Mouse (Mus musculus) liver, embryonic 13.5 days (tissue): ENCODE results near the gene Slc39a3. TPM values are rescaled to one million over a fixed set of nuclear protein-coding genes. Genes with fewer than 3 reads are reported as not detected.

Source experiments
- ATAC-seq: fragments of 200-750 bp; cut with Nextera tagmentation; 2 replicates; pipeline ENCODE4 v1.8.0; 2017; ENCODE audit warnings: low read depth, mild to moderate bottlenecking, moderate number of reproducible peaks, moderate library complexity
- DNase-seq: peaks from one replicate; pipeline ENCODE4 v3.0.0; 2022
- H3K27ac ChIP-seq: fragments of 300-500 bp; sonication (generic); 2 replicates; pipeline ENCODE4 v1.5.1; 2015; ENCODE audit warnings: moderate library complexity, mild to moderate bottlenecking, inconsistent platforms
- H3K27me3 ChIP-seq: fragments of 300-500 bp; sonication (generic); 2 replicates; pipeline ENCODE4 v1.6.1; 2015; ENCODE audit warnings: mild to moderate bottlenecking, inconsistent platforms
- H3K36me3 ChIP-seq: fragments of 300-500 bp; sonication (generic); 2 replicates; pipeline ENCODE4 v1.6.1; 2015; ENCODE audit warnings: mild to moderate bottlenecking, inconsistent platforms
- H3K4me1 ChIP-seq: fragments of 300-500 bp; sonication (generic); replicated peaks from 2 replicates; pipeline ENCODE4 v1.6.1; 2015; ENCODE audit warnings: inconsistent platforms
- H3K4me2 ChIP-seq: fragments of 300-500 bp; sonication (generic); 2 replicates; pipeline ENCODE4 v1.6.1; 2015; ENCODE audit warnings: inconsistent platforms, mild to moderate bottlenecking, moderate library complexity
- H3K4me3 ChIP-seq: fragments of 300-500 bp; sonication (generic); replicated peaks from 2 replicates; pipeline ENCODE4 v1.5.1; 2015; ENCODE audit warnings: mild to moderate bottlenecking, inconsistent platforms
- H3K9ac ChIP-seq: fragments of 300-500 bp; sonication (generic); 2 replicates; pipeline ENCODE4 v1.6.1; 2015; ENCODE audit warnings: mild to moderate bottlenecking, inconsistent platforms
- H3K9me3 ChIP-seq: fragments of 300-500 bp; sonication (generic); replicated peaks from 2 replicates; pipeline ENCODE4 v1.6.1; 2016; ENCODE audit warnings: inconsistent platforms
- WGBS: fragments of 180-500 bp; shearing (Covaris S2); methylation state at CpG from one replicate; pipeline ENCODE4 v1.1.7; 2015; ENCODE audit not compliant: insufficient replicate concordance; 5-methylcytosine and 5-hydroxymethylcytosine counted together
- polyA plus RNA-seq: library from polyadenylated mRNA; unstranded; fragments of >200 nt; fragmentation: Nextera tagmentation; extraction: Ambion mirVana; gene quantifications from 2 replicates; pipeline ENCODE4 v1.2.1, GENCODE M21; 2015

Gene Slc39a3
- polyA plus RNA-seq, 1 experiment from 2014 or later: 5.7 TPM

GRCm38 (mm10) chr10:81021547-81022110 lies 15.6 kb downstream of the Slc39a3 start:
- WGBS: 10% methylated on average over 26 of the region's 26 CpGs
- H3K27me3 ChIP-seq: peaks cover 64% of the 10 kb centered on the region
- no peak overlapping the region for H3K4me3 ChIP-seq

GRCm38 (mm10) chr10:81020207-81020606 lies 17.0 kb downstream of the Slc39a3 start:
- H3K9ac ChIP-seq: no peak overlapping the region
- peaks cover 51% of the 10 kb centered on the region for H3K27me3 ChIP-seq
- no peak overlapping the region for H3K4me3 ChIP-seq
- no peak for DNase-seq
- 40% methylated on average over 2 of the region's 2 CpGs for WGBS
- peaks cover 15% of the 10 kb centered on the region for H3K4me1 ChIP-seq
- H3K9me3 ChIP-seq: no peaks in the 10 kb centered on the region
- H3K4me2 ChIP-seq: no peak overlapping the region
- H3K27ac ChIP-seq: no peak overlapping the region
- no peak for ATAC-seq
- H3K36me3 ChIP-seq: no peaks in the 10 kb centered on the region

More at GRCm38 (mm10) chr10:81021547-81022110, 15.6 kb downstream of the Slc39a3 start:
- ATAC-seq (no peak), DNase-seq (no peak)
- peaks cover 11% of the 10 kb centered on the region for H3K4me1 ChIP-seq
- H3K4me2 ChIP-seq: no peak overlapping the region
- H3K9me3 ChIP-seq: no peaks in the 10 kb centered on the region
- H3K27ac ChIP-seq: no peak overlapping the region
- no peak overlapping the region for H3K9ac ChIP-seq
- H3K36me3 ChIP-seq: no peaks in the 10 kb centered on the region

DNA sequence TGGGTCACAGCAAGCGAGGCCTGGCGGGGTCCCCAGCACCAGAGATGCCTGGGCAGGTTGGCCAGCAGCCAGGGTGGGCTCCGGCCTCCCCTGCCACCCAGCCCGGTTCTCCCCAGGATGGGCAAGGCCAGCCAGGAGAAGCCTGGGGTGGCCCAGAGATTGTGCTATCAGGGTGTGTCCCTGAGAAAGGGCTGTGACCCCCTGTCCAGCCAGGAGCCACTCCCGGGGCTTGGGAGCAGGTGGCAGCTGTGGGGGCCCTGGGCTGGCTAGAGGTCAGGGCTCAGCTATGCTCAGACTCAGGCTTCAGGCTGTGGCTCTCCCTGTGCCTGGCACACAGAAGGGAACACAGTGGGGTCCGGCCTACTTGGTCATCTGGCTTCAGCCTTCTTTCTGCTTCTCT lies 17.5 kb downstream of the Slc39a3 start:
- Histone ChIP-seq H3K27ac (no peak overlapping the region), H3K4me1 (peaks cover 17% of the 10 kb centered on the region), H3K4me2 (no peak overlapping the region), H3K4me3 (no peak overlapping the region), H3K36me3 (no peaks in the 10 kb centered on the region), H3K9ac (0 out of 2 replicates have a peak overlapping the region, but pooled peaks have one; percentile 36), H3K27me3 (peaks cover 46% of the 10 kb centered on the region), H3K9me3 (no peaks in the 10 kb centered on the region)
- ATAC-seq (no peak), DNase-seq (no peak)
- 62% methylated on average over 6 of the region's 6 CpGs for WGBS

- WGBS: 30% methylated on average over 10 of the region's 10 CpGs
- Histone ChIP-seq H3K27ac (no peak overlapping the region), H3K4me2 (no peak overlapping the region), H3K4me1 (peaks cover 21% of the 10 kb centered on the region), H3K9me3 (no peaks in the 10 kb centered on the region), H3K27me3 (peaks cover 35% of the 10 kb centered on the region), H3K4me3 (no peak overlapping the region), H3K36me3 (no peaks in the 10 kb centered on the region), H3K9ac (no peak overlapping the region)
- ATAC-seq: no peak
- DNase-seq: peak; percentile 64
Observed at GRCm38 (mm10) chr10:81018326-81018725, 18.9 kb downstream of the Slc39a3 start.

GRCm38 (mm10) chr10:81016645-81017044 lies 20.6 kb downstream of the Slc39a3 start:
- no peak overlapping the region for H3K9ac ChIP-seq
- peaks cover 24% of the 10 kb centered on the region for H3K27me3 ChIP-seq
- peak; percentile 38 for DNase-seq
- 5% methylated on average over 7 of the region's 7 CpGs for WGBS
- H3K27ac ChIP-seq: no peak overlapping the region
- no peak for ATAC-seq
- no peaks in the 10 kb centered on the region for H3K36me3 ChIP-seq
- H3K4me3 ChIP-seq: no peak overlapping the region
- H3K4me1 ChIP-seq: peaks cover 21% of the 10 kb centered on the region
- H3K4me2 ChIP-seq: no peak overlapping the region
- H3K9me3 ChIP-seq: no peaks in the 10 kb centered on the region

- H3K4me3 ChIP-seq: no peak overlapping the region
- H3K27ac ChIP-seq: no peak overlapping the region
- no peaks in the 10 kb centered on the region for H3K9me3 ChIP-seq
- no peak overlapping the region for H3K4me2 ChIP-seq
- DNase-seq: no peak
- peaks cover 15% of the 10 kb centered on the region for H3K27me3 ChIP-seq
- no peak overlapping the region for H3K9ac ChIP-seq
- H3K4me1 ChIP-seq: peaks cover 21% of the 10 kb centered on the region
- 69% methylated on average over 2 of the region's 2 CpGs for WGBS
- ATAC-seq: no peak
- H3K36me3 ChIP-seq: no peaks in the 10 kb centered on the region
Observed at GRCm38 (mm10) chr10:81015666-81016065, 21.6 kb downstream of the Slc39a3 start.

DNA sequence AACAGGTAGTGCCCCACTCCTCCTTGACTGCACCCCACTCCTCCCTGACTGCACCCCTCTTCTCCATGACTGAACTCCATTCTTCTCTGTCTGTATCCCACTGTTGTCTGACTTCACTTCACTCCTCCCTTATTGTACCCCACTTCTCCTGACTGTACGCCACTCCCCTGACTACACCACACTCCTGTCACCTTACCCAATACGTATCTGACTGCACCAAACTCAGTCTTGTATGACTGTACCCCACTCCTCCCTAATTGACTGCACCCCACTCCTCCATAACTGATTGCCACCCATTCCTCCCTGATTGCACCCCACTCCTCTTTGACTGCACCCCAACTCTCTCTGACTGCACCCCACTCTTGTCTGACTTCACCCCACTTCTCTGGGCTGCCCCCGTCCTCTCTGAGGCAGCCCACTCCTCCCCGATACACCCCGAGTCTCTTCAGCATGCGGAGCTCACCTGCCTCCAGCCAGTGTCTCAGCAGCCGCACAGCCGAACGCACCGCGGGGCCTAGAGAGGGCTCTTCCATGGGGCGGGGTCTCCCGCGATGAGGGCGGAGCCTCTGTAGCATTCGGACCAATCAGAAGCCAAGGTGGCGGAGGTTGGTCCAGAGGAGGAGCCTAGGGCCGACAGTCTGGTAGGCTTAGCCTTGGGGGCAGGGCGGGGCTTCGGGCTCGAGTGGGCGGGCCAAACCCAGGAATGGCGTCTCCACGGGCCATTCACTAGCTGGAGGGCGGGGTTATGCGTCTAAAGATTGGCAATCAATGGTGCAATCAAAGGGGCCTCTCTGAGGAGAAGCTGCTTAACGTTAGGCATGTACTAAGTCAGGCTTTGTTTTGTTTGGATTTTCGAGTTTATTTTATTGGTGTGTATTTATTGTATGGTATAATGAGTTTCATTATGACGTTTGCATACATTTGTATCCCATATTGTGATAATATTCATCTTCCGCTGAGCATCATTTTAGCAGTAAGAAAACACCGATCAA lies 22.5 kb downstream of the Slc39a3 start, which contains the start of gene Gng7:
Gng7 (minus strand) TSS at position 553 of the 992 bp plus-strand sequence.
- peak; percentile 89 for ATAC-seq
- Histone ChIP-seq H3K9me3 (no peaks in the 10 kb centered on the region), H3K27ac (no peak within 1 kb of the TSS), H3K27me3 (peaks cover 9% of the 10 kb centered on the region), H3K36me3 (no peaks in the 10 kb centered on the region), H3K9ac (no peak within 1 kb of the TSS), H3K4me2 (peak within 1 kb of the TSS; percentile 62), H3K4me1 (peaks cover 21% of the 10 kb centered on the region), H3K4me3 (peak within 1 kb of the TSS; percentile 36)
- 9% methylated on average over 31 of the region's 31 CpGs for WGBS
- DNase-seq: peak; percentile 93

DNA sequence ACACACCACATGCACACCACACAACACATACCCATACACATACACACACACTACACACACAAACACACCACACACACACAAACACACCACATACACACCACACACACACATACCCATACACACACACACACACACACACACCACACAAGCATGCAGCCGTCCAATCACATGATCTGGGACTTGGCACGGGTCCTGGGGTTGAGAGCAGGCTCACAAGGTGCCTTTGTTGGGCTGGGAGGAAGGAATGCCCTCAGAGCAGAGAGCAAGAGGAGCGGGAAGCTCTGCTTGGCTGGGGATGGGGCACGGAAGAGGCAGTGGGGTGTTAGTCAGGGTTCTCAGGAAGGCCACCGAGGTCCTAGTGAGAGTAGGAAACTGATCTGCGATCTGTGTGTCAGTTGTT lies 26.4 kb downstream of the Slc39a3 start:
- no peak for DNase-seq
- 57% methylated on average over 6 of the region's 6 CpGs for WGBS

DNA sequence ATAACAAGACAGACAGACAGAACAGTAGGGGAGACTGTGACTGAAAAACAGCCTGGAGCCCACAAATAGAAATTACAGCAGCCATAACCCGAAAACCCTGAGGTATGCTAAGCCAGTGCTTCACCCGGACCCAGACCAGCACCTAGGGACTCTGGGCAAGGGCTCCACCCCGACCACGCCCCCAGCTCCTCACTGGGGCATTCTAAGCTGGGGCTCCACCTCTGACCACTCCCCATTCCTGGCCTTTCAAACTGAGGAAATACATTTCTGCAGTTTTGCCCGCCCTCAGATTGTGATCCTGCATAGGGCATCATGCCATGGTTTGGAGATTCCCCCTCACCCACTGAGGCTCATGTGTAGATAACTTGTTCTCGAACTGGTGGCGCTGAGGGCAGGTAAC lies 30.0 kb downstream of the Slc39a3 start:
- H3K27me3 ChIP-seq: no peaks in the 10 kb centered on the region
- ATAC-seq (peak; percentile 66), DNase-seq (peak; percentile 31)
- WGBS: 28% methylated on average over 7 of the region's 7 CpGs
- H3K36me3 ChIP-seq: no peaks in the 10 kb centered on the region
- H3K4me1 ChIP-seq: no peaks in the 10 kb centered on the region
- no peak overlapping the region for H3K27ac ChIP-seq
- H3K4me3 ChIP-seq: no peak overlapping the region
- no peaks in the 10 kb centered on the region for H3K9me3 ChIP-seq
- no peak overlapping the region for H3K4me2 ChIP-seq
- H3K9ac ChIP-seq: no peak overlapping the region

More for the DNA sequence above, 26.4 kb downstream of the Slc39a3 start:
- peaks cover 9% of the 10 kb centered on the region for H3K27me3 ChIP-seq
- no peak overlapping the region for H3K27ac ChIP-seq
- H3K9ac ChIP-seq: no peak overlapping the region
- H3K36me3 ChIP-seq: no peaks in the 10 kb centered on the region
- no peak overlapping the region for H3K4me2 ChIP-seq
- no peak overlapping the region for H3K4me3 ChIP-seq
- ATAC-seq: no peak
- peaks cover 14% of the 10 kb centered on the region for H3K4me1 ChIP-seq
- no peaks in the 10 kb centered on the region for H3K9me3 ChIP-seq

- no peak overlapping the region for H3K4me2 ChIP-seq
- H3K27ac ChIP-seq: no peak overlapping the region
- ATAC-seq: no peak
- no peak overlapping the region for H3K4me3 ChIP-seq
- peaks cover under 1% of the 10 kb centered on the region for H3K4me1 ChIP-seq
- DNase-seq: no peak
- no peak overlapping the region for H3K9ac ChIP-seq
- no peaks in the 10 kb centered on the region for H3K9me3 ChIP-seq
- WGBS: 84% methylated on average over 7 of the region's 7 CpGs
- peaks cover 4% of the 10 kb centered on the region; the same call in 1 of the 2 replicates for H3K27me3 ChIP-seq
- H3K36me3 ChIP-seq: no peaks in the 10 kb centered on the region
Observed at GRCm38 (mm10) chr10:81006005-81006677, 31.1 kb downstream of the Slc39a3 start.

DNA sequence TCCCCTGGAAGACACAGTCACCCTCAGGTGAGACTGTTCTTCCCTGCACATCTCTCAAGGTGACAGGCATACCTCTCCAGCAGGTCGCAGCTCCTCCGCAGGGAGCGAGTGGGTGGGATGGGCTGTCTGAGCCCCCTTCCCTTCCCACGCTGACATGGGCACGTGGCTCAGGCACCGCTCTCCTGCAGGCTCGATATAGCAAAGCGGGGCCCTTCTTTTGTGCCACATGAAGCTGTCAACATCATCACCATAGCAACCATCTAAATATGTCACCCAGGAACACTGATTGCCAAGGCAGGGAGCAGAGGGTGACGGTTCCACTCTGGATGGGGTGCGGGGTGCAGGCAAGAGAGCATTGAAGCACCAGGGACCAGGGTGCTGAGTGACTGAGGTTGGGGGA lies 36.1 kb downstream of the Slc39a3 start:
- Histone ChIP-seq H3K27me3 (peaks cover 19% of the 10 kb centered on the region), H3K4me3 (no peak overlapping the region), H3K4me2 (no peak overlapping the region), H3K36me3 (no peaks in the 10 kb centered on the region), H3K9me3 (no peaks in the 10 kb centered on the region), H3K27ac (no peak overlapping the region), H3K9ac (no peak overlapping the region), H3K4me1 (peaks cover 28% of the 10 kb centered on the region)
- no peak for ATAC-seq
- no peak for DNase-seq
- WGBS: 56% methylated on average over 10 of the region's 10 CpGs
